Mouse (Mus musculus): ENCODE measurements around the gene Slc35a1. TPM values are rescaled to one million over a fixed set of nuclear protein-coding genes. Genes with fewer than 3 reads are reported as not detected.

Gene Slc35a1
- polyA plus RNA-seq, 1 experiment from 2014 or later = 70.2 TPM

GRCm38 (mm10) chr4:34613571-34614145 is 73.6 kb downstream of the Slc35a1 start:
- peak overlapping the region; percentile 85 for H3K9ac ChIP-seq
- WGBS = 44% methylated on average over 6 of the region's 6 CpGs
- peaks cover 12% of the 10 kb centered on the region for H3K36me3 ChIP-seq
- H3K27me3 ChIP-seq = no peaks in the 10 kb centered on the region
- H3K9me3 ChIP-seq (replicated peaks) = no peaks in the 10 kb centered on the region
- ATAC-seq (replicated peaks; ENCODE audit: low FRiP score) = no peak
- H3K4me3 ChIP-seq (replicated peaks) = peak overlapping the region; percentile 89
- H3K27ac ChIP-seq = no peak overlapping the region; the same call in 1 of the 2 replicates
- peak overlapping the region; percentile 81 for H3K4me2 ChIP-seq
- H3K4me1 ChIP-seq = peaks cover 26% of the 10 kb centered on the region

Other genes with a start within 250 kb of the Slc35a1 start
- gene Akirin2, start 136.5 kb downstream of the Slc35a1 start, polyA plus RNA-seq (2015; fragmentation: Nextera tagmentation; extraction: Ambion mirVana) = 59.3 and 65.1 TPM in 2 replicates
- 91.0 and 92.3 TPM in 2 replicates for gene Orc3, start 72.5 kb downstream of the Slc35a1 start, polyA plus RNA-seq (2015; fragmentation: Nextera tagmentation; extraction: Ambion mirVana)
- 71.5 and 76.0 TPM in 2 replicates for gene Rars2, start 72.5 kb downstream of the Slc35a1 start, polyA plus RNA-seq (2015; fragmentation: Nextera tagmentation; extraction: Ambion mirVana)
- gene Cfap206, start 42.8 kb upstream of the Slc35a1 start, polyA plus RNA-seq (2015; fragmentation: Nextera tagmentation; extraction: Ambion mirVana) = 0.91 and 1.3 TPM in 2 replicates
- not detected in 2 replicates for gene Gm136, start 68.8 kb upstream of the Slc35a1 start, polyA plus RNA-seq (2015; fragmentation: Nextera tagmentation; extraction: Ambion mirVana)
- gene Smim8, start 91.0 kb upstream of the Slc35a1 start, polyA plus RNA-seq (2015; fragmentation: Nextera tagmentation; extraction: Ambion mirVana) = 44.6 and 49.2 TPM in 2 replicates
- 17.8 and 18.5 TPM in 2 replicates for gene Zfp292, start 195.5 kb upstream of the Slc35a1 start, polyA plus RNA-seq (2015; fragmentation: Nextera tagmentation; extraction: Ambion mirVana)
- gene Cga, start 206.3 kb upstream of the Slc35a1 start, polyA plus RNA-seq (2015; fragmentation: Nextera tagmentation; extraction: Ambion mirVana) = not detected in 2 replicates